Mouse (Mus musculus): Measurements from ENCODE around the gene Mpp3. TPM values are rescaled to one million over a fixed set of nuclear protein-coding genes. Genes with fewer than 3 reads are reported as not detected.

Gene Mpp3
- total and polyA plus RNA-seq, 3 experiments, result 0.12 to 3.8 (median 0.31) TPM

DNA sequence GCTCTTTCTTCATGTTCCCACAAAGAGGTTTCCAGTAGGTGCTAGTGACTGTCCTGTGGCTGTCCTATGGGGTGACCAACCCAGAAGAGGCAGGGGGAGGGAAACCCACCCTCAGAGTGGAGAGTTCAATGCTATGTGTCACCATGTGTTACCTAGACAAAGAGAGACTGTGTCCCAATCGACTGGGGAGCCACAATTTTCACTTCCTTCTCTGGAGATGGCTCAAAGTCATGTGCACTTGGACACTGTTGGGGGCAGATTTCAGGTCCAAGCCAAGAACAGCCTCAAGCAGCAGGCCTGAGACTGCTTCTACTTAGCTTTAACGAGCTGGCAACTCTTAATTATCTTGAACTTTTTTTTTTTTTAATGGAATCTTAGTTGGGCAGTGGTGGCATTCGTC, 56.2 kb downstream of the Mpp3 start:
- dilution Hi-C loops (cut with MboI; ENCODE audit: extremely low pct_ligation_motif_present, extremely low pct_unique_long_range_greater_than_20kb, low sequenced_read_pairs), result no loop called here
- Histone ChIP-seq H3K27ac (ENCODE audit: insufficient read depth, low read depth) (no peak overlapping the region), H3K4me3 (replicated peaks in 1 of 3; ENCODE audit: low read depth in 2 of 3, low read length in 2 of 3, poor library complexity in 1 of 3) (no peak overlapping the region), H3K9me3 (replicated peaks; ENCODE audit: low read length) (peaks cover 4% of the 10 kb centered on the region), H3K9ac (ENCODE audit: insufficient read depth, low read depth) (no peak overlapping the region), H3K79me2 (replicated peaks; ENCODE audit: control insufficient read depth, extremely low read depth, insufficient read depth, poor library complexity, severe bottlenecking) (no peaks in the 10 kb centered on the region), H3K27me3 (replicated peaks) (peaks cover 13% of the 10 kb centered on the region), H3K4me1 (ENCODE audit: control insufficient read depth in 1 of 2, insufficient read depth in 2 of 2) (peaks cover 6 to 32% of the 10 kb centered on the region in 2 experiments; a peak in 3 of 4 replicates), H3K4me2 (ENCODE audit: insufficient read depth, low read depth, poor library complexity, severe bottlenecking) (no peak overlapping the region), H3K36me3 (replicated peaks in 1 of 2; ENCODE audit: control insufficient read depth in 1 of 2, insufficient read depth in 1 of 2, low read length in 1 of 2) (peaks cover 7 to 42% of the 10 kb centered on the region in 2 experiments)
- in situ Hi-C loops (cut with MboI; ENCODE audit: low pct_ligation_motif_present, low pct_unique_long_range_greater_than_20kb, low sequenced_read_pairs), result loop anchor here (5.0 kb wide), 1 partner anchor 160 kb away; no protein-coding TSS in a partner anchor
- TF ChIP-seq BHLHE40 (IDR thresholded peaks at IDR 0.05; ENCODE audit: low read depth, low read length) (peak; percentile 77), EP300 (IDR thresholded peaks at IDR 0.05; ENCODE audit: low read length) (peak; percentile 41; the same call in 1 of the 2 replicates), IRF4 (IDR thresholded peaks at IDR 0.05; ENCODE audit: low read depth, low read length) (peak; percentile 60; the same call in 1 of the 2 replicates), NRF1 (IDR thresholded peaks at IDR 0.05; ENCODE audit: low read depth, low read length) (no peak), MXI1 (IDR thresholded peaks at IDR 0.05; ENCODE audit: low read depth, low read length) (0 out of 2 replicates have a peak, but pooled peaks have one; percentile 28)
- DNase-seq (ENCODE audit: extremely low read depth), result peak; percentile 33

- no peak overlapping the region for H3K27ac ChIP-seq (ENCODE audit: insufficient read depth, low read depth)
- H3K9me3 ChIP-seq (replicated peaks; ENCODE audit: low read length), result no peaks in the 10 kb centered on the region
- dilution Hi-C loops (cut with MboI; ENCODE audit: extremely low pct_ligation_motif_present, extremely low pct_unique_long_range_greater_than_20kb, low sequenced_read_pairs) (no loop called here), in situ Hi-C loops (cut with MboI; ENCODE audit: low pct_ligation_motif_present, low pct_unique_long_range_greater_than_20kb, low sequenced_read_pairs) (loop anchor here (5.0 kb wide), 1 partner anchor 159 kb away; no protein-coding TSS in a partner anchor)
- DNase-seq (ENCODE audit: extremely low read depth), result peak; percentile 50
- no peaks in the 10 kb centered on the region for H3K79me2 ChIP-seq (replicated peaks; ENCODE audit: control insufficient read depth, extremely low read depth, insufficient read depth, poor library complexity, severe bottlenecking)
- no peak overlapping the region for H3K4me3 ChIP-seq (replicated peaks in 1 of 3; ENCODE audit: low read depth in 2 of 3, low read length in 2 of 3, poor library complexity in 1 of 3)
- TF ChIP-seq ZMIZ1 (IDR thresholded peaks at IDR 0.05; ENCODE audit: low read depth, low read length) (no peak), CTCF (conservative IDR thresholded peaks at IDR 0.05 in 1 of 2, IDR thresholded peaks at IDR 0.05 in 1 of 2; ENCODE audit: low read depth in 2 of 2, low read length in 2 of 2) (peak; percentile 77), IRF4 (IDR thresholded peaks at IDR 0.05; ENCODE audit: low read depth, low read length) (no peak)
- H3K4me1 ChIP-seq (ENCODE audit: control insufficient read depth in 1 of 2, insufficient read depth in 2 of 2), result peaks cover 6 to 32% of the 10 kb centered on the region in 2 experiments; a peak in 3 of 4 replicates
- H3K27me3 ChIP-seq (replicated peaks), result peaks cover 18% of the 10 kb centered on the region
- H3K4me2 ChIP-seq (ENCODE audit: insufficient read depth, low read depth, poor library complexity, severe bottlenecking), result no peak overlapping the region
- no peak overlapping the region for H3K9ac ChIP-seq (ENCODE audit: insufficient read depth, low read depth)
- peaks cover 7 to 35% of the 10 kb centered on the region in 2 experiments for H3K36me3 ChIP-seq (replicated peaks in 1 of 2; ENCODE audit: control insufficient read depth in 1 of 2, insufficient read depth in 1 of 2, low read length in 1 of 2)
Measured at GRCm38 (mm10) chr11:101971410-101971809, 56.9 kb downstream of the Mpp3 start.

DNA sequence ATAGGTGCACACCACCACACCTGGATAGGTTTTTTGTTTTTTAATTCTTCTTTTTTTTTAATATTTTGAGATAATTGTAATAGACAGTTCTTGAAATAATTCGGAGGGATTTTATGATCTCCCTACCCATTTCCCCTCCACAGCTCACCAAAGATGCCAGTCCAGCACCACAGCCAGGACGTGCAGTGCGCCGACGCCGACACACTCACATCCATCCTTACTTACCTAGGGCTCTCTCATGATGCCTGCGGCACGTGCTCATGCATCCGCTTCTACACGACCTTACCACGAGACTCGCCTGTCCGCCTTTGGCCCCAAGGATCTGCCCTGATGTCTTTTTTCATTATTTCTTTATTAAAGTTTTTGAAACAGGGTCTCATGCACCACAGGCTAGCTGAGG, 58.4 kb downstream of the Mpp3 start:
- in situ Hi-C loops (cut with MboI; ENCODE audit: low pct_ligation_motif_present, low pct_unique_long_range_greater_than_20kb, low sequenced_read_pairs) (loop anchor here (5.0 kb wide), 2 partner anchors 48 to 158 kb away; no protein-coding TSS in a partner anchor), dilution Hi-C loops (cut with MboI; ENCODE audit: extremely low pct_ligation_motif_present, extremely low pct_unique_long_range_greater_than_20kb, low sequenced_read_pairs) (loop anchor here (10.0 kb wide), 1 partner anchor 55 kb away; no protein-coding TSS in a partner anchor)
- TF ChIP-seq CHD2 (IDR thresholded peaks at IDR 0.05; ENCODE audit: low read length) (no peak), MAZ (IDR thresholded peaks at IDR 0.05; ENCODE audit: low read depth, low read length) (no peak), ZMIZ1 (IDR thresholded peaks at IDR 0.05; ENCODE audit: low read depth, low read length) (no peak), CHD1 (IDR thresholded peaks at IDR 0.05; ENCODE audit: low read depth, low read length) (no peak), POLR2AphosphoS2 (IDR thresholded peaks at IDR 0.05; ENCODE audit: low read depth, low read length) (no peak), HCFC1 (IDR thresholded peaks at IDR 0.05; ENCODE audit: low read depth, low read length) (no peak)
- Histone ChIP-seq H3K4me2 (ENCODE audit: insufficient read depth, low read depth, poor library complexity, severe bottlenecking) (no peak overlapping the region), H3K4me1 (ENCODE audit: control insufficient read depth in 1 of 2, insufficient read depth in 2 of 2) (peaks cover 6 to 34% of the 10 kb centered on the region in 2 experiments; a peak in 3 of 4 replicates), H3K79me2 (replicated peaks; ENCODE audit: control insufficient read depth, extremely low read depth, insufficient read depth, poor library complexity, severe bottlenecking) (no peaks in the 10 kb centered on the region), H3K4me3 (replicated peaks in 1 of 3; ENCODE audit: low read depth in 2 of 3, low read length in 2 of 3, poor library complexity in 1 of 3) (no peak overlapping the region), H3K27ac (ENCODE audit: insufficient read depth, low read depth) (no peak overlapping the region), H3K9me3 (replicated peaks; ENCODE audit: low read length) (no peaks in the 10 kb centered on the region), H3K27me3 (replicated peaks) (peaks cover 32% of the 10 kb centered on the region), H3K36me3 (replicated peaks in 1 of 2; ENCODE audit: control insufficient read depth in 1 of 2, insufficient read depth in 1 of 2, low read length in 1 of 2) (peaks cover 7 to 22% of the 10 kb centered on the region in 2 experiments), H3K9ac (ENCODE audit: insufficient read depth, low read depth) (no peak overlapping the region)
- DNase-seq (ENCODE audit: extremely low read depth), result no peak

Data from CH12.LX (cell line).